Mouse (Mus musculus) MN1 (cell line): ENCODE data around the gene Lpp.

ENCODE experiments used
- DNase-seq: peaks from one replicate; pipeline ENCODE4 v3.0.0-alpha.2; 2016; ENCODE audit warnings: low spot score

Gene Lpp

GRCm38 (mm10) chr16:24806093-24806492 lies 412.8 kb downstream of the Lpp start:
- no peak for DNase-seq

GRCm38 (mm10) chr16:24807565-24807964 lies 414.3 kb downstream of the Lpp start:
- no peak for DNase-seq

GRCm38 (mm10) chr16:24809811-24810210 lies 416.5 kb downstream of the Lpp start:
- DNase-seq = no peak

- no peak for DNase-seq
Observed at GRCm38 (mm10) chr16:24816621-24817020, 423.3 kb downstream of the Lpp start.

- no peak for DNase-seq
Observed at GRCm38 (mm10) chr16:24817381-24817780, 424.1 kb downstream of the Lpp start.

GRCm38 (mm10) chr16:24819127-24819526 lies 425.8 kb downstream of the Lpp start:
- no peak for DNase-seq

GRCm38 (mm10) chr16:24822182-24822875 lies 429.0 kb downstream of the Lpp start:
- no peak for DNase-seq

- DNase-seq = no peak
Observed at GRCm38 (mm10) chr16:24822918-24823317, 429.6 kb downstream of the Lpp start.

- no peak for DNase-seq
Observed at GRCm38 (mm10) chr16:24826390-24826789, 433.1 kb downstream of the Lpp start.

GRCm38 (mm10) chr16:24828207-24828803 lies 435.0 kb downstream of the Lpp start:
- no peak for DNase-seq

- no peak for DNase-seq
Observed at GRCm38 (mm10) chr16:24829860-24830259, 436.6 kb downstream of the Lpp start.

- DNase-seq = no peak
Observed at GRCm38 (mm10) chr16:24830939-24831338, 437.6 kb downstream of the Lpp start.

GRCm38 (mm10) chr16:24833221-24833620 lies 439.9 kb downstream of the Lpp start:
- DNase-seq = no peak

- DNase-seq = no peak
Observed at GRCm38 (mm10) chr16:24834536-24834935, 441.2 kb downstream of the Lpp start.

- DNase-seq = no peak
Observed at GRCm38 (mm10) chr16:24836550-24836949, 443.2 kb downstream of the Lpp start.

- DNase-seq = no peak
Observed at GRCm38 (mm10) chr16:24839018-24839417, 445.7 kb downstream of the Lpp start.

GRCm38 (mm10) chr16:24840073-24840472 lies 446.8 kb downstream of the Lpp start:
- DNase-seq = no peak

- DNase-seq = no peak
Observed at GRCm38 (mm10) chr16:24846141-24846540, 452.8 kb downstream of the Lpp start.

GRCm38 (mm10) chr16:24859509-24860140 lies 466.3 kb downstream of the Lpp start:
- no peak for DNase-seq

- no peak for DNase-seq
Observed at GRCm38 (mm10) chr16:24860445-24860844, 467.1 kb downstream of the Lpp start.

- DNase-seq = no peak
Observed at GRCm38 (mm10) chr16:24861374-24861773, 468.1 kb downstream of the Lpp start.

- no peak for DNase-seq
Observed at GRCm38 (mm10) chr16:24874235-24874634, 480.9 kb downstream of the Lpp start.

- no peak for DNase-seq
Observed at GRCm38 (mm10) chr16:24875661-24876060, 482.4 kb downstream of the Lpp start.
